Mouse (Mus musculus): ENCODE measurements around the gene Plxna4. TPM values are rescaled to one million over a fixed set of nuclear protein-coding genes. Genes with fewer than 3 reads are reported as not detected.
A peak's percentile ranks its signal among the peaks of the same experiment; 100 is the strongest.

The Plxna4 gene
- total and polyA plus RNA-seq, 2 experiments from 2014 or later: 10.1 to 43.4 TPM

DNA sequence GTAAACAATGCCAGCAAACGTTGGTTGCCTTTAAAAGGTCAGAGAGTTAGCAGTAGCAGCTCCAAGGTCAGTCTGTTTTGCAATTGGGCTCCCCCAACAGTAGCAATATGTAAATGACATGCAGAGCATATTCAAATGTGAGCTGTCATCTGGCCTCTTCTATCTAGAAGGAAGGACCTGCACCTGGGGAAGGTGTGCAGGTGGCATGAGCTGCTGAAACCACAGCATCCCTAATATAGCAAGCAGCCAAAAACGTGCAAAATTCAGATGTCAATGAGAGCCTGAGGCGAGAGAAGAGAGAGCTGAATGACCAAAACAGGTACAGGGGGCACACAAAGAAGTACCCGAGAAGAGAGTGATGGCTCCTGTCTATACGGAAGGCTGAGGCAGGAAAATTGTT, 118.8 kb downstream of the Plxna4 start:
- WGBS: 64% methylated on average over 5 of the region's 5 CpGs

GRCm38 (mm10) chr6:32465129-32465528, 122.9 kb downstream of the Plxna4 start:
- H3K4me1 ChIP-seq (ENCODE audit: insufficient read depth, low read length): peaks cover 2% of the 10 kb centered on the region; the same call in 1 of the 2 replicates
- no peak overlapping the region for H3K4me2 ChIP-seq (ENCODE audit: low read depth, low read length)
- no peaks in the 10 kb centered on the region for H3K27me3 ChIP-seq (ENCODE audit: insufficient read depth, low read length)

More for the DNA sequence above, 118.8 kb downstream of the Plxna4 start:
- Histone ChIP-seq H3K4me1 (ENCODE audit: insufficient read depth, low read length) (peaks cover 2% of the 10 kb centered on the region), H3K9me3 (ENCODE audit: low read length) (no peaks in the 10 kb centered on the region), H3K27me3 (ENCODE audit: insufficient read depth, low read length) (no peaks in the 10 kb centered on the region), H3K36me3 (ENCODE audit: insufficient read depth, low read length) (no peaks in the 10 kb centered on the region), H3K4me3 (ENCODE audit: low read length) (no peak overlapping the region), H3K27ac (no peak overlapping the region), H3K4me2 (ENCODE audit: low read depth, low read length) (no peak overlapping the region), H3K9ac (replicated peaks; ENCODE audit: low read length) (no peak overlapping the region)
- DNase-seq (ENCODE audit: low spot score): no peak
- TF ChIP-seq CTCF (IDR thresholded peaks at IDR 0.05; ENCODE audit: low read depth): no peak
- no peak for ATAC-seq

DNA sequence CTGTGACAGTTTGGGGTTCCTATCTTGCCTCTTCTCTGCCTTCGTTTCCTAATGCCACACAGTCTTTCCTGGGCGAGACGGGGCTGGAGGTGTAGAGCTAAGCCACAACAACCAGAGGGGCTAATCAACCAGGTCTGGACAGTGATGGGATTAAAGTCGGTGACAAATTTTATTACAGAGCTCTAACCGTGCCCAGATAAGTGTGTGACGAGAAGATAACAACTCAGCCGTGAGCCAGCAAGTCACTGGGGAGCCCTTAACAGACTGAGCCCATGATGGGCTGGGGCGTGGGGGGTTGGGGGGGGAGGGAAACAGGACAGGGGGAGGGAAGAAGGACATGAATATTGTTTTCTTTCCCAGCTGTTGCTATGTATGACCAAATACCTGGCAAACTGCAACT, 123.4 kb downstream of the Plxna4 start:
- no peak for DNase-seq (ENCODE audit: low spot score)
- WGBS: 36% methylated on average over 8 of the region's 8 CpGs
- Histone ChIP-seq H3K27me3 (ENCODE audit: insufficient read depth, low read length) (no peaks in the 10 kb centered on the region), H3K27ac (no peak overlapping the region), H3K9ac (replicated peaks; ENCODE audit: low read length) (no peak overlapping the region), H3K9me3 (ENCODE audit: low read length) (no peaks in the 10 kb centered on the region), H3K4me1 (ENCODE audit: insufficient read depth, low read length) (peaks cover 2% of the 10 kb centered on the region; the same call in 1 of the 2 replicates), H3K4me3 (ENCODE audit: low read length) (no peak overlapping the region), H3K4me2 (ENCODE audit: low read depth, low read length) (no peak overlapping the region), H3K36me3 (ENCODE audit: insufficient read depth, low read length) (no peaks in the 10 kb centered on the region)
- 0 out of 2 replicates have a peak, but pooled peaks have one; percentile 16 for ATAC-seq
- TF ChIP-seq CTCF (IDR thresholded peaks at IDR 0.05; ENCODE audit: low read depth): no peak

More at GRCm38 (mm10) chr6:32465129-32465528, 122.9 kb downstream of the Plxna4 start:
- Histone ChIP-seq H3K4me3 (ENCODE audit: low read length) (no peak overlapping the region), H3K9ac (replicated peaks; ENCODE audit: low read length) (no peak overlapping the region), H3K27ac (no peak overlapping the region), H3K9me3 (ENCODE audit: low read length) (no peaks in the 10 kb centered on the region), H3K36me3 (ENCODE audit: insufficient read depth, low read length) (no peaks in the 10 kb centered on the region)
- no peak for DNase-seq (ENCODE audit: low spot score)
- no peak for ATAC-seq
- TF ChIP-seq CTCF (IDR thresholded peaks at IDR 0.05; ENCODE audit: low read depth): no peak
- 75% methylated on average over 8 of the region's 8 CpGs for WGBS

DNA sequence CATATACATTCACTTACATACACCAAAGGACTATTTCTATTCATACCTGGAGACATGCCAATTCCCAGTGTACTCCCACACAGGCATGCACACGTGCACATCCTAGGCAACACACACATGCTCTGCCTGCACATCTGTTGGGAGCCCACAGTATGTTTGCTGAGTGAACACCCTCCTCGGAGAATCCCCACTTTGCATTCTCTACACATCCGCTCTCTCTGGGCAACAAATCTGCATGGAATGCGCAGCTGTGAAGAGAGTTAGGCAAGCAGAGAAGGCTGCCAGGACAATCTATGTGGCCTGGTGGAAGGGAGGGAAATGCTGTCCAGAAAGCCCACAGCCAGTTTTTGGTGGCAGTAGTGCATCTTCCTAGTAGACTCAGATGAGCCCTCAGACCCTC, 123.9 kb downstream of the Plxna4 start:
- Histone ChIP-seq H3K4me3 (ENCODE audit: low read length) (no peak overlapping the region), H3K36me3 (ENCODE audit: insufficient read depth, low read length) (no peaks in the 10 kb centered on the region), H3K27ac (no peak overlapping the region), H3K4me1 (ENCODE audit: insufficient read depth, low read length) (peaks cover 2% of the 10 kb centered on the region; the same call in 1 of the 2 replicates), H3K4me2 (ENCODE audit: low read depth, low read length) (no peak overlapping the region), H3K9me3 (ENCODE audit: low read length) (no peaks in the 10 kb centered on the region), H3K9ac (replicated peaks; ENCODE audit: low read length) (no peak overlapping the region), H3K27me3 (ENCODE audit: insufficient read depth, low read length) (no peaks in the 10 kb centered on the region)
- DNase-seq (ENCODE audit: low spot score) (peak; percentile 75), ATAC-seq (peak; percentile 80)
- no peak for TF ChIP-seq CTCF (IDR thresholded peaks at IDR 0.05; ENCODE audit: low read depth)
- 20% methylated on average over 4 of the region's 4 CpGs for WGBS

GRCm38 (mm10) chr6:32460400-32460799, 127.6 kb downstream of the Plxna4 start:
- no peak for DNase-seq (ENCODE audit: low spot score)
- 68% methylated on average over 8 of the region's 8 CpGs for WGBS
- H3K27me3 ChIP-seq (ENCODE audit: insufficient read depth, low read length): no peaks in the 10 kb centered on the region
- H3K36me3 ChIP-seq (ENCODE audit: insufficient read depth, low read length): no peaks in the 10 kb centered on the region
- H3K4me3 ChIP-seq (ENCODE audit: low read length): no peak overlapping the region
- peaks cover 2% of the 10 kb centered on the region; the same call in 1 of the 2 replicates for H3K4me1 ChIP-seq (ENCODE audit: insufficient read depth, low read length)
- no peaks in the 10 kb centered on the region for H3K9me3 ChIP-seq (ENCODE audit: low read length)
- ATAC-seq: no peak
- H3K27ac ChIP-seq: no peak overlapping the region
- no peak for TF ChIP-seq CTCF (IDR thresholded peaks at IDR 0.05; ENCODE audit: low read depth)
- no peak overlapping the region for H3K9ac ChIP-seq (replicated peaks; ENCODE audit: low read length)
- H3K4me2 ChIP-seq (ENCODE audit: low read depth, low read length): 0 out of 2 replicates have a peak overlapping the region, but pooled peaks have one; percentile 7

- no peak for TF ChIP-seq CTCF (IDR thresholded peaks at IDR 0.05; ENCODE audit: low read depth)
Observed at GRCm38 (mm10) chr6:32456641-32457040, 131.4 kb downstream of the Plxna4 start.

DNA sequence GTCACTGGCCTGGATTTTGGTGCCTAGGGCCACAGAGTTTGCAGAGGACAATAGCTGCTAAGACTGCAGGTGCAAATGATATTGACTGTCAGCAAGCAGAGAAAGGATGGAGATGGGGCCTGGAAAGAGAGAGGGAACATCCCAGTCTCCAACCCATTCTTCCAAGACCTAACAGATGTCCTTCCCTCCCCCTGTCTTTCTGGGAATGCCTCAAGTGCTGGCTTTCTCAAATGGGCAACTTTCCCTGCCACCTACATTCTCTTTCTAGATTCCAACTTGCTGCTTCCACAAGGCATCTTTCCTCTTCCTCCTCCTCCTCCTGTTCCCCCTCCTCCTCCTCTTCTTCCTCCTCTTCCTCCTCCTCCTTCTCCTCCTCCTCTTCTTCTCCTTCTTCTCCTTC, 136.1 kb downstream of the Plxna4 start:
- no peak overlapping the region for H3K4me2 ChIP-seq (ENCODE audit: low read depth, low read length)
- no peak overlapping the region for H3K9ac ChIP-seq (replicated peaks; ENCODE audit: low read length)
- ATAC-seq (no peak), DNase-seq (ENCODE audit: low spot score) (no peak)
- no peak for TF ChIP-seq CTCF (IDR thresholded peaks at IDR 0.05; ENCODE audit: low read depth)
- H3K4me3 ChIP-seq (ENCODE audit: low read length): no peak overlapping the region
- H3K9me3 ChIP-seq (ENCODE audit: low read length): no peaks in the 10 kb centered on the region
- H3K27ac ChIP-seq: no peak overlapping the region
- no peaks in the 10 kb centered on the region for H3K27me3 ChIP-seq (ENCODE audit: insufficient read depth, low read length)
- no peaks in the 10 kb centered on the region for H3K36me3 ChIP-seq (ENCODE audit: insufficient read depth, low read length)
- no peaks in the 10 kb centered on the region for H3K4me1 ChIP-seq (ENCODE audit: insufficient read depth, low read length)

More at GRCm38 (mm10) chr6:32456641-32457040, 131.4 kb downstream of the Plxna4 start:
- no peaks in the 10 kb centered on the region for H3K9me3 ChIP-seq (ENCODE audit: low read length)
- no peak overlapping the region for H3K27ac ChIP-seq
- no peak overlapping the region for H3K9ac ChIP-seq (replicated peaks; ENCODE audit: low read length)
- WGBS: 53% methylated on average over 3 of the region's 3 CpGs
- ATAC-seq: no peak
- no peaks in the 10 kb centered on the region for H3K36me3 ChIP-seq (ENCODE audit: insufficient read depth, low read length)
- H3K4me3 ChIP-seq (ENCODE audit: low read length): no peak overlapping the region
- no peaks in the 10 kb centered on the region for H3K4me1 ChIP-seq (ENCODE audit: insufficient read depth, low read length)
- DNase-seq (ENCODE audit: low spot score): no peak
- H3K4me2 ChIP-seq (ENCODE audit: low read depth, low read length): no peak overlapping the region
- H3K27me3 ChIP-seq (ENCODE audit: insufficient read depth, low read length): no peaks in the 10 kb centered on the region
